Comparison of ENCODE assay signal across 29 mouse cellular contexts in genomic region chr16:90774216-90774615, GRCm38 (mm10). TPM values are rescaled to one million over a fixed set of nuclear protein-coding genes. Genes with fewer than 3 reads are reported as not detected.
"Had no signal": no experiment of that assay in that cellular context is flagged by ENCODE, and none has a peak within 500 bp of the region (broad histone marks: within the 10 kb centered on the region; RNA-seq: fewer than 3 reads in every experiment).

No protein-coding gene starts in this region.

- H3K9ac ChIP-seq: heart, embryonic 13.5 days; heart, embryonic 15.5 days; hindbrain, embryonic 12.5 days; hindbrain, embryonic 15.5 days; kidney, embryonic 15.5 days; limb, embryonic 13.5 days; limb, embryonic 15.5 days; liver, embryonic 12.5 days; liver, embryonic 14.5 days had no signal

- H3K4me1 ChIP-seq: heart, embryonic 13.5 days; heart, embryonic 15.5 days; hindbrain, embryonic 12.5 days; hindbrain, embryonic 15.5 days; kidney, embryonic 15.5 days; limb, embryonic 13.5 days; limb, embryonic 15.5 days; liver, embryonic 12.5 days had no signal

- ATAC-seq: hindbrain, postnatal 0 days; intestine, embryonic 16.5 days; liver, embryonic 12.5 days had no signal

- H3K27me3 ChIP-seq: heart, embryonic 13.5 days; heart, embryonic 15.5 days; hindbrain, embryonic 12.5 days; hindbrain, embryonic 15.5 days; kidney, embryonic 15.5 days; limb, embryonic 13.5 days; limb, embryonic 15.5 days; liver, embryonic 12.5 days had no signal

- H3K9me3 ChIP-seq: heart, embryonic 13.5 days; heart, embryonic 15.5 days; hindbrain, embryonic 12.5 days; hindbrain, embryonic 15.5 days; kidney, embryonic 15.5 days; limb, embryonic 13.5 days; limb, embryonic 15.5 days; liver, embryonic 12.5 days had no signal

- H3K4me2 ChIP-seq: heart, embryonic 11.5 days; heart, embryonic 13.5 days; heart, embryonic 15.5 days; hindbrain, embryonic 12.5 days; hindbrain, embryonic 15.5 days; kidney, embryonic 15.5 days; limb, embryonic 13.5 days; limb, embryonic 15.5 days; liver, embryonic 12.5 days had no signal

- DNase-seq: gastrocnemius, postnatal 14 days; gastrocnemius, postnatal 36 days; heart, adult 11 months; heart, adult 2 months; heart, postnatal 14 days; heart, postnatal 36 days; kidney, adult 11 months; kidney, adult 2 months; kidney, adult 9 months; kidney, postnatal 14 days; kidney, postnatal 36 days; layer of hippocampus, adult 9-11 months; layer of hippocampus, postnatal 36 days had no signal

- H3K4me3 ChIP-seq: heart, adult 2 months; heart, embryonic 13.5 days; heart, embryonic 15.5 days; hindbrain, embryonic 12.5 days; hindbrain, embryonic 15.5 days; kidney, embryonic 15.5 days; limb, embryonic 13.5 days; limb, embryonic 15.5 days; liver, embryonic 12.5 days had no signal

- H3K27ac ChIP-seq: heart, adult 2 months; heart, embryonic 13.5 days; heart, embryonic 15.5 days; hindbrain, embryonic 12.5 days; hindbrain, embryonic 15.5 days; hindbrain, postnatal 0 days; kidney, embryonic 15.5 days; kidney, postnatal 0 days; limb, embryonic 13.5 days; limb, embryonic 15.5 days; liver, embryonic 12.5 days; liver, embryonic 14.5 days had no signal

RNA-seq across cellular contexts. Expression of gene Mrap, which starts 36.2 kb away (rescaled TPM):
- total RNA-seq: hematopoietic stem cell, adult 5-6 weeks; left cerebral cortex, postnatal 36 days had no signal
- polyA plus RNA-seq: intestine, embryonic 14.5 days; kidney, postnatal 0 days; limb, embryonic 13.5 days had no signal

RNA-seq across cellular contexts. Expression of gene Eva1c, which starts 52.3 kb away (rescaled TPM):
- total RNA-seq: hematopoietic stem cell, adult 5-6 weeks had no signal
